Mouse (Mus musculus) G1E (cell line): ENCODE results near the gene Gapvd1.

Experiments
- CTCF ChIP-seq: IDR thresholded peaks from 2 replicates; pipeline ENCODE4 v1.5.1; 2012; ENCODE audit warnings: low read depth, low read length, inconsistent platforms, mixed read lengths
- GATA1 ChIP-seq: IDR thresholded peaks from 2 replicates; pipeline ENCODE4 v1.6.1; 2012; ENCODE audit warnings: borderline replicate concordance, low read length, inconsistent platforms, mixed read lengths
- GATA2 ChIP-seq: IDR thresholded peaks from 2 replicates; pipeline ENCODE4 v1.6.1; 2012; ENCODE audit warnings: low read depth, low read length, inconsistent platforms, borderline replicate concordance
- POLR2AphosphoS5 ChIP-seq: IDR thresholded peaks from 2 replicates; pipeline ENCODE4 v1.6.1; 2012; ENCODE audit warnings: low read depth, low read length, inconsistent platforms; ENCODE audit not compliant: insufficient replicate concordance
- TAL1 ChIP-seq: conservative IDR thresholded peaks from 2 replicates; pipeline ENCODE4 v1.6.1; 2012; ENCODE audit warnings: low read depth, low read length, inconsistent platforms, mixed read lengths

DNA sequence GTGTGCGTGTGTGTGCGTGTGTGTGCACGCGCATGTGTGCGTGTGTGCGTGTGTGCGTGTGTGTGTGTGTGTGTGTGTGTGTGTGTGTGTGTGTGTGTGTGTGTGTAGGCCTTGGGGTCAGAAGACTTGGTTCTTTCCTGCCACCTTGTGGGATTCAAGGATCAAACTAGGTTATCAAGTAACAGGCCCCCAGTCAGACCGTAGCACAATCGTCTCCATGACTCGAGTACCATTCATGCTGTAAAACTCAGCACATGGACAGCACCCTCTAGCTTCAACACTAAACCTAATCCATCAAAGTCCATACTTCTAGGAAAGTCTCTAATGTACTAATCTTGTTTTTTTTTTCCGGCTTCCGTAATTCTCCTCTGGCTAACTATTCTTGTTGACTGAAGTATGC lies 9.8 kb upstream of the Gapvd1 start:
- TF ChIP-seq CTCF: no peak
- TF ChIP-seq TAL1: no peak
- no peak for TF ChIP-seq POLR2AphosphoS5
- no peak for TF ChIP-seq GATA1
- TF ChIP-seq GATA2: no peak
